ENCODE assay signal across 8 mouse cellular contexts in the genomic region with DNA sequence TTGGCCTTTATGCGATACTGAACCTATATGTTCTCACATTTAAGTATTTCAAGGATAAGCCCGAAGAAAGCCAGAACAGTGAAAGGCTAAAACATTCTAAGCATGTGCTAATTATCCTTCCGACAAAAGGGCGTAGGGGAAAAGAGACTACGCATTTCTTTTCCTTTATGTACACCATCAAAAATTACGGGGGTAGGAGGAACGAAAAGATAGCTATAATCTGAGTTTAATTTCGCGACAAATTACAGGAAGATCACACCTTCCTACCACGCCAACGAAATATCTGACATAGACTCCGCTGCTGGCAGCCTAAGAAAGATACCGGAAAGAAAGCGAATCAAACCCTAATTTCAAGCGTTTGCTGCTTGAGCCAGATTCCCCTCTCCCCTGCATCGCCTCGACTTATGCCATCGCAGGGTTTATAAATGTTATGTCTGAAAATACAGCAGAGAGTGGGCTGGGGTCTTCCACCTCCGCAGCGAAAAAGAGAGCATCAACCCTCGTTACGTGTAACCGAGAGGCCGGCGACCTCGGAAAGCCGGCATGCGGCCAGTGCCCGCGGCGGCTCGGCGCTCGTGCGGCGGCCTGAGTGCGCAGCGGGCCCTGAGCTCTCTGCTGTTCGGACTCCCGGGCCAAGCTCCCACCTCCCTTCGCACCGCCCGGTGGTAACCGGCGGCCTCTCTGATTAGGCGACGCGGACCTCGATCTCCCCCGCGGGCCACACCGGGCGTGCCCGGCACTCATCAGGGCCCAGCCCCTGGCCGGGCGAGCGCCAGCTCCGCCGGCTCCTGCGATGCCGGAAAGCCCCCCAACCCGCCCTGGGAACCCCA. TPM values are rescaled to one million over a fixed set of nuclear protein-coding genes. Genes with fewer than 3 reads are reported as not detected.
DNase-seq lines count a peak whose midpoint lies in the region; ATAC-seq and TF ChIP-seq lines count a peak whose summit lies in the region.

No protein-coding gene starts in this region.

- peak overlapping the region; percentile 89 for H3K27ac ChIP-seq in heart, embryonic 11.5 days (ENCODE audit: low read depth, low read length)
- peak overlapping the region; percentile 54 for H3K27ac ChIP-seq in ES-E14 (ENCODE audit: insufficient read depth, low read depth, low read length, poor library complexity, severe bottlenecking)
- H3K27ac ChIP-seq in embryonic facial prominence, embryonic 12.5 days: peak overlapping the region; percentile 90
- H3K27ac ChIP-seq in hindbrain, postnatal 0 days: peak overlapping the region; percentile 96
- H3K27ac ChIP-seq in lung, embryonic 16.5 days (ENCODE audit: low read length): peak overlapping the region; percentile 74
- H3K27ac ChIP-seq in small intestine, adult 2 months (ENCODE audit: insufficient read depth, low read depth, low read length): peak overlapping the region; percentile 63

- in situ Hi-C loops in ES-E14 (cut with MboI; ENCODE audit: low sequenced_read_pairs in 2 of 2, unreplicated experiment in 2 of 2): no loop called here

- H3K9me3 ChIP-seq in heart, embryonic 11.5 days (replicated peaks; ENCODE audit: control insufficient read depth, low read length): no peaks in the 10 kb centered on the region
- no peaks in the 10 kb centered on the region for H3K9me3 ChIP-seq in ES-E14 (ENCODE audit: control insufficient read depth, insufficient read depth, low read depth, low read length)
- no peaks in the 10 kb centered on the region for H3K9me3 ChIP-seq in embryonic facial prominence, embryonic 12.5 days
- H3K9me3 ChIP-seq in hindbrain, postnatal 0 days (ENCODE audit: low read length): no peaks in the 10 kb centered on the region
- no peaks in the 10 kb centered on the region for H3K9me3 ChIP-seq in lung, embryonic 16.5 days (ENCODE audit: control insufficient read depth, low read length)

- TF ChIP-seq POLR2A in small intestine, adult 2 months (IDR thresholded peaks at IDR 0.05; ENCODE audit: low read depth, low read length): no peak

- H3K4me1 ChIP-seq in heart, embryonic 11.5 days (ENCODE audit: control insufficient read depth, insufficient read depth, low read length): peaks cover 16% of the 10 kb centered on the region
- peaks cover 0 to 5% of the 10 kb centered on the region in 2 experiments; a peak in 1 of 4 replicates for H3K4me1 ChIP-seq in ES-E14 (ENCODE audit: control insufficient read depth in 2 of 2, insufficient read depth in 2 of 2, low read length in 2 of 2, poor library complexity in 1 of 2)
- H3K4me1 ChIP-seq in embryonic facial prominence, embryonic 12.5 days: peaks cover 22% of the 10 kb centered on the region
- peaks cover 14% of the 10 kb centered on the region; the same call in 1 of the 2 replicates for H3K4me1 ChIP-seq in hindbrain, postnatal 0 days (ENCODE audit: insufficient read depth, low read length)
- H3K4me1 ChIP-seq in lung, embryonic 16.5 days (replicated peaks; ENCODE audit: control insufficient read depth, insufficient read depth, low read length): peaks cover 14% of the 10 kb centered on the region
- H3K4me1 ChIP-seq in small intestine, adult 2 months (ENCODE audit: control insufficient read depth, insufficient read depth, insufficient read length, low read length): peaks cover 5% of the 10 kb centered on the region; the same call in 1 of the 2 replicates

- H3K4me3 ChIP-seq in heart, embryonic 11.5 days (ENCODE audit: low read depth, low read length): peak overlapping the region; percentile 95
- peak overlapping the region; percentile 92 to 95 for H3K4me3 ChIP-seq in ES-E14 (ENCODE audit: insufficient read depth in 1 of 2, low read depth in 1 of 2, low read length in 2 of 2, poor library complexity in 1 of 2, severe bottlenecking in 1 of 2)
- peak overlapping the region; percentile 88 for H3K4me3 ChIP-seq in embryonic facial prominence, embryonic 12.5 days
- peak overlapping the region; percentile 91 for H3K4me3 ChIP-seq in hindbrain, postnatal 0 days (ENCODE audit: low read length)
- peak overlapping the region; percentile 96 for H3K4me3 ChIP-seq in lung, embryonic 16.5 days (ENCODE audit: low read length)
- peak overlapping the region; percentile 70 for H3K4me3 ChIP-seq in small intestine, adult 2 months (ENCODE audit: low read depth, low read length)

- peak; percentile 88 for ATAC-seq in heart, embryonic 11.5 days (replicated peaks; ENCODE audit: insufficient number of reproducible peaks, low FRiP score, low TSS enrichment)
- ATAC-seq in embryonic facial prominence, embryonic 12.5 days (ENCODE audit: insufficient number of reproducible peaks, insufficient read depth, low FRiP score, low TSS enrichment): peak; percentile 88
- peak; percentile 87 for ATAC-seq in hindbrain, postnatal 0 days
- ATAC-seq in lung, embryonic 16.5 days (ENCODE audit: low read depth): peak; percentile 85

- H3K27me3 ChIP-seq in heart, embryonic 11.5 days (ENCODE audit: control insufficient read depth, insufficient read depth, low read length): no peaks in the 10 kb centered on the region
- H3K27me3 ChIP-seq in embryonic facial prominence, embryonic 12.5 days: no peaks in the 10 kb centered on the region
- H3K27me3 ChIP-seq in hindbrain, postnatal 0 days (ENCODE audit: insufficient read depth, low read length): no peaks in the 10 kb centered on the region
- H3K27me3 ChIP-seq in lung, embryonic 16.5 days (ENCODE audit: control insufficient read depth, insufficient read depth, low read depth, low read length): no peaks in the 10 kb centered on the region
- no peaks in the 10 kb centered on the region for H3K27me3 ChIP-seq in small intestine, adult 2 months (ENCODE audit: control insufficient read depth, insufficient read depth, low read length)

- peak overlapping the region; percentile 80 for H3K4me2 ChIP-seq in heart, embryonic 11.5 days
- H3K4me2 ChIP-seq in embryonic facial prominence, embryonic 12.5 days (replicated peaks): peak overlapping the region; percentile 71
- H3K4me2 ChIP-seq in hindbrain, postnatal 0 days (ENCODE audit: low read depth, low read length): peak overlapping the region; percentile 74
- peak overlapping the region; percentile 81 for H3K4me2 ChIP-seq in lung, embryonic 16.5 days (ENCODE audit: low read depth, low read length)

- WGBS in heart, embryonic 11.5 days (ENCODE audit: insufficient replicate concordance): under 1% methylated on average over 60 of the region's 62 CpGs
- under 1% methylated on average over 62 of the region's 62 CpGs for WGBS in embryonic facial prominence, embryonic 12.5 days
- WGBS in hindbrain, postnatal 0 days: 1% methylated on average over 62 of the region's 62 CpGs
- WGBS in lung, embryonic 16.5 days: under 1% methylated on average over 62 of the region's 62 CpGs
- WGBS in small intestine, adult 2 months: under 1% methylated on average over 62 of the region's 62 CpGs

- TF ChIP-seq CTCF in hindbrain, postnatal 0 days (IDR thresholded peaks at IDR 0.05; ENCODE audit: low read depth): no peak
- TF ChIP-seq CTCF in small intestine, adult 2 months (IDR thresholded peaks at IDR 0.05; ENCODE audit: extremely low read depth, insufficient read length, insufficient replicate concordance, low read depth, low read length): no peak

- no peak for DNase-seq in heart, adult 8-10 months (ENCODE audit: low spot score)
- no peak for DNase-seq in ES-E14 (ENCODE audit: low read depth, low spot score)
- DNase-seq in hindbrain, postnatal 0 days (ENCODE audit: low spot score): peak; percentile 67
- no peak for DNase-seq in thymus, postnatal 4 days

- peaks cover 12% of the 10 kb centered on the region; the same call in 1 of the 2 replicates for H3K36me3 ChIP-seq in heart, embryonic 11.5 days (ENCODE audit: control insufficient read depth, insufficient read depth, low read length)
- peaks cover 13% of the 10 kb centered on the region for H3K36me3 ChIP-seq in ES-E14 (ENCODE audit: control insufficient read depth, insufficient read depth, low read length, poor library complexity, severe bottlenecking)
- H3K36me3 ChIP-seq in embryonic facial prominence, embryonic 12.5 days: peaks cover 29% of the 10 kb centered on the region
- H3K36me3 ChIP-seq in hindbrain, postnatal 0 days (ENCODE audit: insufficient read depth, low read length): peaks cover 8% of the 10 kb centered on the region; the same call in 1 of the 2 replicates
- H3K36me3 ChIP-seq in lung, embryonic 16.5 days (ENCODE audit: control insufficient read depth, insufficient read depth, low read length): peaks cover 11% of the 10 kb centered on the region
- peaks cover 9% of the 10 kb centered on the region for H3K36me3 ChIP-seq in small intestine, adult 2 months (ENCODE audit: control insufficient read depth, insufficient read depth, low read length)

- H3K9ac ChIP-seq in heart, embryonic 11.5 days (ENCODE audit: low read depth, low read length): peak overlapping the region; percentile 99
- H3K9ac ChIP-seq in ES-E14 (ENCODE audit: insufficient read depth, low read depth, low read length, poor library complexity, severe bottlenecking): peak overlapping the region; percentile 97
- peak overlapping the region; percentile 96 for H3K9ac ChIP-seq in embryonic facial prominence, embryonic 12.5 days
- H3K9ac ChIP-seq in hindbrain, postnatal 0 days (replicated peaks; ENCODE audit: low read length): peak overlapping the region; percentile 97
- H3K9ac ChIP-seq in lung, embryonic 16.5 days (ENCODE audit: low read length): peak overlapping the region; percentile 92

RNA-seq across cellular contexts. Expression of gene Pcnp, which starts 0.6 kb away (rescaled TPM):
- 172 and 199 TPM in 2 replicates for polyA plus RNA-seq in heart, embryonic 11.5 days (2014; fragmentation: Nextera tagmentation; extraction: Ambion mirVana)
- 10 to 100 TPM; 46.3 to 56.5 (median 47.5) TPM for total RNA-seq in heart, adult 8-10 months (2022)
- 52.6 and 58.7 TPM in 2 replicates for total RNA-seq in ES-E14 (2012; rRNA removed)
- 263 and 281 TPM in 2 replicates for polyA plus RNA-seq in embryonic facial prominence, embryonic 12.5 days (2016; fragmentation: Nextera tagmentation; extraction: Ambion mirVana)
- total RNA-seq in hindbrain, postnatal 0 days (2014; rRNA removed): 50.1 and 53.4 TPM in 2 replicates
- 221 and 233 TPM in 2 replicates for polyA plus RNA-seq in hindbrain, postnatal 0 days (2015; fragmentation: Nextera tagmentation; extraction: Ambion mirVana)
- 207 and 226 TPM in 2 replicates for polyA plus RNA-seq in lung, embryonic 16.5 days (2015; fragmentation: Nextera tagmentation; extraction: Ambion mirVana)
- polyA plus RNA-seq in small intestine, adult 2 months (2012; rRNA removed): 1.1 and 2.9 TPM in 2 replicates

RNA-seq across cellular contexts. Expression of gene Trmt10c, which starts 8.7 kb away (rescaled TPM):
- polyA plus RNA-seq in heart, embryonic 11.5 days (2014; fragmentation: Nextera tagmentation; extraction: Ambion mirVana): 23.6 and 24.5 TPM in 2 replicates
- 10 to 100 TPM in 3 of 4 experiments, 1 to 10 TPM in 1; 9.7 to 12.9 (median 11.9) TPM for total RNA-seq in heart, adult 8-10 months (2022)
- 15.9 and 21.6 TPM in 2 replicates for total RNA-seq in ES-E14 (2012; rRNA removed)
- polyA plus RNA-seq in embryonic facial prominence, embryonic 12.5 days (2016; fragmentation: Nextera tagmentation; extraction: Ambion mirVana): 28.5 and 31.5 TPM in 2 replicates
- total RNA-seq in hindbrain, postnatal 0 days (2014; rRNA removed): 7.8 and 10.3 TPM in 2 replicates
- 15.0 and 15.9 TPM in 2 replicates for polyA plus RNA-seq in hindbrain, postnatal 0 days (2015; fragmentation: Nextera tagmentation; extraction: Ambion mirVana)
- polyA plus RNA-seq in lung, embryonic 16.5 days (2015; fragmentation: Nextera tagmentation; extraction: Ambion mirVana): 20.9 and 23.9 TPM in 2 replicates
- polyA plus RNA-seq in small intestine, adult 2 months (2012; rRNA removed): 1.6 and 1.7 TPM in 2 replicates

RNA-seq across cellular contexts. Expression of gene Senp7, which starts 19.2 kb away (rescaled TPM):
- 24.6 and 24.8 TPM in 2 replicates for polyA plus RNA-seq in heart, embryonic 11.5 days (2014; fragmentation: Nextera tagmentation; extraction: Ambion mirVana)
- total RNA-seq in heart, adult 8-10 months (2022): 10 to 100 TPM; 14.2 to 18.6 (median 17.4) TPM
- total RNA-seq in ES-E14 (2012; rRNA removed): 3.4 and 6.2 TPM in 2 replicates
- 45.0 and 45.4 TPM in 2 replicates for polyA plus RNA-seq in embryonic facial prominence, embryonic 12.5 days (2016; fragmentation: Nextera tagmentation; extraction: Ambion mirVana)
- total RNA-seq in hindbrain, postnatal 0 days (2014; rRNA removed): 11.4 and 23.8 TPM in 2 replicates
- 30.3 and 31.3 TPM in 2 replicates for polyA plus RNA-seq in hindbrain, postnatal 0 days (2015; fragmentation: Nextera tagmentation; extraction: Ambion mirVana)
- polyA plus RNA-seq in lung, embryonic 16.5 days (2015; fragmentation: Nextera tagmentation; extraction: Ambion mirVana): 25.9 and 28.5 TPM in 2 replicates
- polyA plus RNA-seq in small intestine, adult 2 months (2012; rRNA removed): 0.32 and 0.72 TPM in 2 replicates

RNA-seq across cellular contexts. Expression of gene Zbtb11, which starts 55.3 kb away (rescaled TPM):
- polyA plus RNA-seq in heart, embryonic 11.5 days (2014; fragmentation: Nextera tagmentation; extraction: Ambion mirVana): 13.3 and 13.8 TPM in 2 replicates
- total RNA-seq in heart, adult 8-10 months (2022): 10 to 100 TPM in 3 of 4 experiments, 1 to 10 TPM in 1; 7.2 to 12.0 (median 11.1) TPM
- total RNA-seq in ES-E14 (2012; rRNA removed): 23.3 and 24.3 TPM in 2 replicates
- 22.6 and 23.3 TPM in 2 replicates for polyA plus RNA-seq in embryonic facial prominence, embryonic 12.5 days (2016; fragmentation: Nextera tagmentation; extraction: Ambion mirVana)
- 17.5 and 18.7 TPM in 2 replicates for total RNA-seq in hindbrain, postnatal 0 days (2014; rRNA removed)
- 16.4 and 17.7 TPM in 2 replicates for polyA plus RNA-seq in hindbrain, postnatal 0 days (2015; fragmentation: Nextera tagmentation; extraction: Ambion mirVana)
- 18.3 and 18.7 TPM in 2 replicates for polyA plus RNA-seq in lung, embryonic 16.5 days (2015; fragmentation: Nextera tagmentation; extraction: Ambion mirVana)
- polyA plus RNA-seq in small intestine, adult 2 months (2012; rRNA removed): 1.6 and 2.4 TPM in 2 replicates

Comparison
In these comparisons a context has a peak if more than half of its experiments do, and no peak if none do; other contexts are left out.
1. RNA of gene Pcnp, which starts 0.6 kb away (polyA plus RNA-seq): 263 to 281 TPM in embryonic facial prominence, embryonic 12.5 days, 207 to 226 TPM in lung, embryonic 16.5 days, 221 to 233 TPM in hindbrain, postnatal 0 days and 172 to 199 TPM in heart, embryonic 11.5 days; 1.1 to 2.9 TPM in small intestine, adult 2 months; every median in the first group is over 10 times any median in the second.
2. RNA of gene Senp7, which starts 19.2 kb away (polyA plus RNA-seq): 45.0 to 45.4 TPM in embryonic facial prominence, embryonic 12.5 days, 30.3 to 31.3 TPM in hindbrain, postnatal 0 days, 25.9 to 28.5 TPM in lung, embryonic 16.5 days and 24.6 to 24.8 TPM in heart, embryonic 11.5 days; 0.32 to 0.72 TPM in small intestine, adult 2 months; every median in the first group is over 10 times any median in the second.
3. Peak in every context shown above with its lines, with median percentiles within 50 percentile points of each other: ATAC-seq, H3K27ac ChIP-seq, H3K4me2 ChIP-seq, H3K4me3 ChIP-seq and H3K9ac ChIP-seq.